Mouse (Mus musculus) liver, adult 2 months (tissue): ENCODE results near the gene Hist2h3b.

Experiments used
- CTCF ChIP-seq: fragments of 200-500 bp; IDR thresholded peaks from 2 replicates; pipeline ENCODE4 v1.5.1; 2011; ENCODE audit warnings: low read depth, low read length, control low read depth
- POLR2A ChIP-seq: fragments of 200-500 bp; IDR thresholded peaks from 2 replicates; pipeline ENCODE4 v1.6.1; 2011; ENCODE audit warnings: low read length, control low read depth; ENCODE audit not compliant: insufficient read depth; ENCODE audit errors: extremely low read depth

DNA sequence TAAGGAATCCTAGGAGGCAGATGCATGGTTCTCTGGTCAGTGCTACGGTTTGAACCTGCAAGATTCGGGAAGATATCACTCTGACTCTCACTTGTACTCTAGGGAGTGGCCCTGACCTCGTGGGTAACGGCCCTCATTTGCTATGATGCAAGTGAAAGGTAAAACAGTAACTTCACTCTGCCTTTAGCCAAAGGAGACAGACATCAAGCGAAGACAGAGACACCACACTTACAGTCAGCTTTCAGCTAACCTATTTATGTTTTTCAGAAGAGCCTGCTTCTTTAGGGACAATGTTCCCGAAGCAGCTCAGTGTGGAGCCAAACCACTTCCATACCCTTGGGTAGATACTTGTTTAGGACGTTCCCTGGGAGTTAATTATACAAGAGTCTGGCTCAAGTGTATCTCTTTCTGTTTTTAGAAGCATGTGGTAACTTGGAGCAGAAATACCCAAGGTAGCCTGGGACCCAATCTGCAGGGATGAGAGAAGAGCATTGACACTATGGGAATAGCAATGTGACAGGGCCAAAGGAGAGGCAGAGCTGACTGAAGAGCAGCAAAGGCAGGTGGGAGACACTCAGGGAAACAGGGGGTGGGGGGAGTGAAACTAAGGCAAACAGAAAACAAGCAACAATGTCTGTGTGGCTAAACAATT lies 24.4 kb upstream of the Hist2h3b start:
- TF ChIP-seq CTCF: no peak
- TF ChIP-seq POLR2A: no peak
